Mouse (Mus musculus): ENCODE data around the gene Olfr288.

Gene Olfr288

DNA sequence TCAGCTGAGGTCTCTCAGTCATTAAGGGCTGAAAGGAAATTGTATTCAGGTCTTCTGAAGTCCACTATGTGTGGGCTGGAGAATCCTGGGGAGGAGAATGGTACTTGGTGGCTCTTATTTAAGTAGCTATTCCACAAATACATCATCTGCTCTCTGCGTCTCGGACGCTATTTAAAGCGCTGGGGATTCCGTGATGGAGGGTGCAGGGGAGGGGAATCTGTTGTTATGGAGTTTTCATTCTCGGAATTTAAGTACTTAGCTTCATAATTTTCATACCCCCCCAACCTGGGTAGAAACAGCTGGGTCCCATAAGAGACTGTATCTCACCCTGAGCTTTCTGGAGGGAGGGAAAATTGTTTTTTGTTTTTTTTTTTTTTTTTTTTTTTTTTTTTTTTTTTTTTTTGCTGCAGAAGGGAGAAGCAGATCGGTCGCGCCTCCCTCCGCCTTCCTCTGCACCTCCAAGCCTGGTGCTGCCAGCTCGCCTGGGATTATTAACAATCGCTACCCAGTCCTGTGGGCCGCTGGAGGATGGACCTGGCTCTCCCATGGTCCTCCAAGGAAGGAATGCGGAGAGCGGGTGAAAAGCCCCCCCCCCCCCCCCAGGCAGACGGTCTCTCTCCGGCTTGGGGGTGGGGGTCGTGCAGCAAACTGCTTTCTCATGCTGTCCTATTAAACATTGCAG, 28.2 kb downstream of the Olfr288 start, which contains the start of gene Ccdc184:
Gene Ccdc184, plus strand, starts transcription at position 196 of the 682 bp plus-strand sequence.
- DNase-seq (ENCODE audit: low spot score in 2 of 2) = no peak

DNA sequence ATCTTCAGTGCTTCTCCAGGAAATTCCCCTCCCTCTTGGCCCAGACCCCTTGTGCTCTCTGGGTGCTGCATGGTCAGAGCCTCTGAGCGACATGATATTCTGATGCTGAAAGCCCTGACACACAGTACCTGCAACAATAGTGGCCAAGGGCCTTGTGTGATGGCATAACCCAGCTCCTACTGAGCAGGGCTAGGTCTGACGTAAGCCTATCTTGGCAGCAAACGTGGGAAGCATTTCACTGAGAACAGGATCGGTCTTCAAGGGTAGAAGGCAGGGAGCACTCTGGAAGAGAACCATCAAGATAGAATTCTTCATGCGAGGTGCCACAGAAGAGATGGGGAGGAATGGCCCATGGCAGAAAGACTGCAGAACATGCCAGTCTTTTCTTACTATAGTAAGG, 29.8 kb downstream of the Olfr288 start, which contains the start of gene Asb8:
Gene Asb8, minus strand, starts transcription at position 101 of the 400 bp plus-strand sequence.
- DNase-seq (ENCODE audit: low spot score in 2 of 2) = no peak

DNA sequence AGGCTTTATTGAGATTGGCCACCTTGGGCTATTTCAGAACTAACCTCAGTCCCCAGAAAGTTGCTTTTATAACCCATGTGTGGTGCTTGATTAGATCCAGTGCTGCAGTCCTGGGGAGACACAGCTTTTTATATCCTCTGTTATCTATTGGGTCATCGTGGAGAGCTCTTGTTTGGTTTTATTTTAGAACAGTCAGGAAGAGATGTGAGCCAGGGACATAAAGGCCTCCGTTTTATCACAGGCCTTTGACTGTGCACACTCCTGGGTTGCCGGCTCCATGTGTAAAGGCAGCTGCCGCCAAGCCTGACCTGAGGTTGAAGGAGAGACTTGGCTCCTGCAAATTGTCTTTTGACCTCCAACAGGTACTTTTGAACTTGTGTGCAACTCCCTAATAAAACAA, 32.8 kb downstream of the Olfr288 start:
- no peak for DNase-seq (ENCODE audit: low spot score in 2 of 2)

DNA sequence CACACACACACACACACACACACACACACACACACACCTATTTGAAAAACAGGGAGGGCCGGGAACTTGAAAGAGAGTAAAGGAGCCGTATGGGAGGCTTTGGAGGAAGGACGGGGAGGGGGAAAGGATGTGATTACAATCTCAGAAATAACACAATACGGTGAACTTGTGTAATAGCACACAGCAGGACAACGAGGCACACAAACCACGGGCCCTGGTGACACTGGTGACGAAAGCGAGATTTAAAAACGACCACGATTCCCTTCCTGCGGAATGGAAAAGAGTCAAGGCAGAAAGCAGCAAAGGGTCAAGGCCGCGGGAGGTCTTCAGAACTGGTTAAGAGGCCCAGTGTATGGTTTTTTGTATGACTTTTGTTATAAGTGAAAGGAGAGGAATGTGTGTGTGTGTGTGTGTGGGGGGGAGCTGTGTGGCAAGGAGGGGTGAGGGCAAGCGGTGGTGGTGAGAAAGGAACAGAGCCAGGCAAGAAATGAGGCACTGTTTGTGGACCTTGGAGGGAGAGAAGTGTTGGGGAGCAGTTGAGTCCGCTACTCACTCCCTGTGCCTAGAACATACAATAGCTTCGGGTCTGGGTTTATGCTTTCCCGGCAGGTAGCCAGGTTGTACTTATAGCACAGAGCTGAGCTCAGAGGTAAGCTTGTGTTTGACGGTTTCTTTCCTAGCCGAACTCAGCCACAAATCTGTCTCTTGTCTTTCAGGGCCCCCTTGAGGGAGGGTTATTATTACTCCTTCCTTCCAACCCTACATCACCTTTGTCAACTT, 34.1 kb downstream of the Olfr288 start:
- no peak for DNase-seq (ENCODE audit: low spot score in 2 of 2)

DNA sequence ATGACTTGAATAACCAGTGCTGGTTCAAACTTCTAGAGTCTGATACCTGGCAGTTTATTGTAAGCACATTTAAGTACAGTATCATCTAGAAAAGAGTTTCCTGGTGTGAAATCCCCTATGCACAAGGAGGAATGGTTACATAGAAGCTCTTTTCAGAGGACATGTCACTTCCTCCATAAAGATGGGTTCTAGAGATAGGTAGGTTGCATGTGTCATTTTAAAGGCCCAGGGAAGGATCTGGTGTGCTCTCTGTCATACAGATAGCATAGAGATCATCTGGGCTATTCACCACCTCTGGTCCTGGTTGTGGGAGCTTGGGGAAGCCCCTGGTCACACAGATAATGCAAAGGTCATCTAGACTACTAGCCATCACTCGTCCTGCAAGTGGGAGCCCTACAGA, 38.1 kb downstream of the Olfr288 start:
- DNase-seq (ENCODE audit: low spot score in 2 of 2) = no peak

DNA sequence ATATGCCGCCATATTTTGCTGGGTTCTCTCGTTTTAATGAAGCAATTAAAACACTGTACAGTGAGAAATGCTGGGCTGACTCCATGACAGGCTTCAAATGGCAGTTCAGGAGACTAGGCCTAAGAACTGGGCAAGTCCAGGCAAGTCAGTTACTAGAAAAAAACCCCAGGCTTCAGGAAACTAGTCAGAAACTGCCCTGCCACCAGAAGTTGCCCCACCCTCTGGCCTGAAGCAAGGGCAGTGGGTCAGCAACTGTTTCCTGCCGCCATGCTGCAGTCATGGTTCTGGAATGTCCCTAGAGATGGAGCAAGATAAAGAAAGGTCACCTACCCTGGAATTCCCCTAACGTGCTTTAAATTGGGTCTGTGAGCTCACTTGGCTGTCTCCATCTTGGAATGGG, 39.4 kb downstream of the Olfr288 start:
- no peak for DNase-seq (ENCODE audit: low spot score in 2 of 2)

DNA sequence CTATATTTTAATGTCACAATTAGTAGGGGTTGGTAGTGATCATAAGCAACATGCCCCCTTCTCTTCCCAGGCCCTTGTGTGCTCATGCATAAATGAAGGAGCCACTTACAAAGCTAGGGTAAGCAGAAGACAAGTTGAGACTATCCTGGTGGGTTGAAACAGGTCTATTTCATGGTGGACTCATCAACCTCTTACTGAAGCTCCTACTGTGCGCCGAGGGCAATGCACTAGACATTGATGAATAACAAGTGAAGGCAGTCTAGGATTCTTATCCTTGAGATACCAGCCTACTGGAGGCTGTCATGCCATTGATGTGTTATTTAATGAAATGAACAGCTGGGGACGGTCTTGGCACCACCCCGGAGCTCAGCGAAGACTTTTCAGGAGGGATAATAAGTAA, 40.1 kb downstream of the Olfr288 start:
- no peak for DNase-seq (ENCODE audit: low spot score in 2 of 2)

DNA sequence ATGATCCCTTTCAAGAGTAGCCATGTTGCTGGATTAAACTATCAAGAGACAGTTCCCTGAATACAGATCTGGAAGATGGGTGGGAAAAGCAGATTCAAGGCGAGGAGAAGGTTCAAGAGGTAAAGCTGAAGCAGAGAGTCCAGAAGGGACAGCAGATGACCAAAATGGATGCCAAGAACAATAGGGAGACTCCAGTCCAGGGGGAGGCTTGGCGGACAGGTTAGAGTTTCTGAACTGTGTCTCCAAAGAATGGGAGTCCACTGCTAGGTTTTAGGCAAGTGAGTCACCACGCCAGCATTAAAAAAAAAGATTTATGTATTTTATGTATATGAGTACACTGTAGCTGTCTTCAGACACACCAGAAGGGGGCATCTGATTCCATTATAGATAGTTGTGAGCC, 40.7 kb downstream of the Olfr288 start:
- no peak for DNase-seq (ENCODE audit: low spot score in 2 of 2)

DNA sequence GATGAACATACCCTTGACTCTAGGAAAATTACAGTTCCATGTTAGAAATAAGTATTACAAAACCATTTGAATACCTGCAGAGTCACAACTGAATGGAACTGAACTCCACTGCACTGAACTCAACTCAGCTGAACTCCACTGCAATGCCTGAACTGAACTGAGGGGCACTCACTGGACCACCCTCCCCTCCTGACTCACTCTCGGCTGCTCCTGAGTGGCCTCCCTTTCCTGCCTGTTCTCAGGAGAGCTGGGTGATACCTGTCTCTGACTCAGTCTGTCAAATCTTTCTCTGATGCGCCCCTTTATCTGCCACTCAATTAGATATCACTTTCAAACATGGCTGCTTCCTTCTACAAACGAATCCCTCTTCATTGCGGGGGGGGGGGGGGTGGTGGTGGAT, 41.2 kb downstream of the Olfr288 start:
- DNase-seq (ENCODE audit: low spot score in 2 of 2) = no peak

DNA sequence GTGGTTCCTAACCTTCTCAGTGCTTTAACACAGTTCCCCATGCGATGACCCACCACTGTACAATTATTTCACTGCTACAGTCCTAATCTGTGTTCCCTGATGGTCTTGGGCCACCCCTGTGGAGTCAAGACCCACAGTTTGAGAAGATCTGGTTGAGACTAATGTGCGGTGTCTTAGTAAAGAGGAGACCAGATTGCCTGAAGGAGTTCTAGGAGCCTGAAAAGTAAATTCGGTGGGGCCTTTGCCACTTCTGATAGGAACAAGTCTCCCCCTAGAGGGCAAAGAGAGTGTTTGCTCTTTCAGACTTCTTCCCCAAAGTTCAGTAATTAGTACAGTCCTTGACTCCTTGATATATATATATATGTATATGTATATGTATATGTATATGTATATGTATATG, 41.7 kb downstream of the Olfr288 start:
- no peak for DNase-seq (ENCODE audit: low spot score in 2 of 2)

DNA sequence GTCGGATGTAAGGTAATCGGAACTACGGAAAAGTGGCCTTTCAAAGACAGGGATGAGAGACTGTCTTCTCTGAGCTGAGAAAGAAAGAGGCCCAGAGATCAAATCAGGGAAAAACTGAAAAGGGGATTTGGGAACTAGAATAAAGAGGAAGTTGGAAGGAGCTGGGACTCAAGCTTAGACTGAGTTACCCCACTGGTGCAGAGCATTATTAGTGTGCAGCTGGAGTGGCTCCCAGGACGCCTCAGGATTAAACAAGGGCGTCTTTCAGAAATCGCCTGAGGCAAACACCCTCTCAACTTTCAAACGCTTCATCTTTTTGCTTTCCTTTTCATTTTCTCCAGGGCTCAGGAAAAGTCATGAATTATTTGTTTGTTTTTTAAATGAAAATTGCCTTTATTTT, 42.4 kb downstream of the Olfr288 start:
- no peak for DNase-seq (ENCODE audit: low spot score in 2 of 2)

DNA sequence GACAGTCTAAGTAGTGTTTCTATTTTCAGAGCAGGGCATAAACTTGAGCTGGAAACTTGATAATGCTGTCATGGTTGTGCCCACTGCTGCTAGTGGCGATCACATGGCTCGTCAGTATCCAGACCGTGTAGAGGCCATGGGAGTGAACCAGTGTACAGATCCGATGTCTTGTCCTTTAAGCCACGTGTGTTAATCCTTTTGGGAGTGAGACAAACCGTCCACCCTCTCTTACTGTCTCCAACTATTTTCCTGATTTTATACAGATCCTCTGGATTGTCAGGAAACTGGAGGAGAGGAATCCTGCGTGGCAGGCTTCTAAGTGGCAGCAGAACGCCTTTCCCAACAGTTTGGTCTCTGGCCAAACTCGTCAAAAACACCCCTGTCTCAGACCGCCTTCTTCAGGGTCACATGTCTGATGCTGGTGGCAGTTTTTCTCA, 46.2 kb downstream of the Olfr288 start:
- no peak for DNase-seq (ENCODE audit: low spot score in 2 of 2)

DNA sequence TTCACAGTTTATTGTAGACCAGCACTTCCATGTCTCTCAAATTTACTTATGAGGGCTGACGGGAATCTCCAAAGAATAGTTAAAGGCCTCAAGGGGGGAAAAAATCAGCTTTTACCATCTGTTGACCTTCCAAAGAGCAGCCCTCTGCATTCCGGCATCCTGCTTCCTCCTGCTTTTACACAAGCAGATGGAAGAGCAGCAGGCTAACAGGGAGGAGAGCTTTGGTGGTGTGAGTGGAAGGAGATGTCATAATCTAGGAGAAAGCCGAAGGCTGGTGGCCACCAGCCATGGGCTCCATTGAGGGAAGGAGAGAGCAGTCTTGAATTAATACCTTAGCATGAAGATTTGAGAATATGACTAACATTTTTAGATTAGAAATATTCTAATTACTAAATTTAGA, 47.0 kb downstream of the Olfr288 start:
- no peak for DNase-seq (ENCODE audit: low spot score in 2 of 2)

DNA sequence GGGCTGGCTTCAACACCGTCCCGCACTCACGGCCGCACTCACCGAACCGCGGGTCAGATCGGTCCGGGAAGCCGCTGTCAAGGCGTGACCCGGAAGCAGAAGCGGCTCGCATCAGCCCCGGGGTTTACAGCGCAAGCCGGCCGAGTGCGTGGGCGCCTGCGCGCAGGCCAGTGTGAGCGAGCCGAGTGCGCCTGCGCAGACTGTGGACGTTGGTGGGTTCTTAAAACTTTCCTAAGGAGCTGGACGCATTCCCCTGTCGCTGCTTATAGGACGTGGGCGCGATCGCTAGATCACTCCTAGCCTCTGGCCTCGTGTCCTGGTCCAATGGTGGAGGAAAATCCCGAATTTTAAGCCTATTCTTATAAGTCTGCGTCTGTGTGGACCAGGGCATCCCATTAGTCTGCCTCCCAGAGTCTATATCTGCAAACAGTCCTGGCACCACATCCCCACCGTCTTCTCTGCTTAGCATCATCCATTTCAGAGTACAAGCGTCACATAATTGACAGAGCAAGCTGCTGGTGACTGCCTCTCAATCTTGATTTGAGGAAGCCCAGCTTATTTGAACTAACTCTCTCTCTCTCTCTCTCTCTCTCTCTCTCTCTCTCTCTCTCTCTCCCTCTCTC, 49.7 kb downstream of the Olfr288 start:
- peak; percentile 83 to 92 for DNase-seq (ENCODE audit: low spot score in 2 of 2)

DNA sequence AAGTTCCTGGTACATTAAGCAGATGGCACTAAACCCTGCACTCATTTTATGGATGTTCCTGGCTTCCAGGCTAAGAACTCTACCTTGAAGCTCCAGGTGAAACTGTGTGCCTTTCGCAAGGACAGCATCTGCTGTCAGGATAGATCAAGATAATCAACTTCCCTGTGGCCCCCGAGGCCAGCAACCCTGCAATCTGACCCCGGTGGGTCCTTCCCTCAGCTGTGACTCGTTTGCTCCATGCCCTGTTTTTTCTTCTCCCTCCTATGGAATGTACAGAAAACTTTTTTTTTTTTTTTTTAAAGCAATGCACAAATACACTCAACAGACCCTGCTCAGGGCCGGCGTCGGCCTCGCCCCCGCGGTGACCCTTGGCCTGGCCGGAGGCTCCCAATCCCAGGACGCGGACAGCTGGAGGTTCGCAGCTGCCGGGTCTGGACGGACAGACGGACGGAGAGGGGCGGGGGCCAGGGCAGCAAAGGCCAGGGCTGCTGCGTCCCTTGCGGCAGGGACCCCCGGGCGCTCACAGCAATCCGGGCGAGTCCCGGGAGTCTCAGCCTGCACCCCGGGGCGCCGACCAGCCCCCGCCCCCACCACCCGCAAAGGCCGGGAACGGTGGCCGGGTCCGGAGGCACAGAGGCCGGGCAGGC, 50.4 kb downstream of the Olfr288 start:
- DNase-seq (ENCODE audit: low spot score in 2 of 2) = no peak

DNA sequence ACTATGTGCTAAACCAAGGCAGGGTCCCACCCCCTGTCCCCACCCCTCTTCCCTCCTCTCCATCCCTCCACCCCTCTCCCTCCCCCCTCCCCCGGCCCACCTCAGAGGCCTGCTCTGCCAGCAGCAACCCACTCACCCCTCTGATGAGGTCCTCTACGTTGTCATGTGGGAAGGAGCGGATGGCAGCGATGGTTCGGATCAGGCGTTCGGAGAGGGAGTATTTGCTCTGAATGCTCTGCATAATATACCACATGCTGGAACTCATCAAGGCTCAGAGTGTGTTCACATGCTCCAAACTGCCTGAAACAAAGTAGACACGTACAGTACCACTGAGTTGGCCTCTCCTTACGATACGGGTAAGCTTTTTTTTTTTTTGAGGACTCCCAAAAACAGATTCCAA, 52.8 kb downstream of the Olfr288 start:
- no peak for DNase-seq (ENCODE audit: low spot score in 2 of 2)

DNA sequence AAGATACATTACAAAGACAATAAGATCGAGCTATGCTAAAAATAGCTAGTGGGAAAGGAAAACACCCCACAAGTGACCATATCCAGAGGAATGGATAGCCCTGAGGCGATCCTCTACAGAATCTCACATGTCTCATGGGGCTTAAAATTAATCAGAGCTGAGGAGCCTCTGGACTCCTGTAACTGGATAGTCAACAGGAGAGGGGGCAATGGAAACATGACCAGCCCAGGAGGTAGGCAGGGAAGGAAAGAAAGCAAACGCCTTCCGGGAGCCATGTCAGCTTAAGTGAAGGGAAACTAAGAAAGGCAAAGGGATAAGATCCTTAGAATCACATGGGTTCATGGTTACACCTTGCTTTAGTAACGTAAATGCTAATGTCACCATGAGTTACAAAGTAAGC, 54.5 kb downstream of the Olfr288 start:
- no peak for DNase-seq (ENCODE audit: low spot score in 2 of 2)

DNA sequence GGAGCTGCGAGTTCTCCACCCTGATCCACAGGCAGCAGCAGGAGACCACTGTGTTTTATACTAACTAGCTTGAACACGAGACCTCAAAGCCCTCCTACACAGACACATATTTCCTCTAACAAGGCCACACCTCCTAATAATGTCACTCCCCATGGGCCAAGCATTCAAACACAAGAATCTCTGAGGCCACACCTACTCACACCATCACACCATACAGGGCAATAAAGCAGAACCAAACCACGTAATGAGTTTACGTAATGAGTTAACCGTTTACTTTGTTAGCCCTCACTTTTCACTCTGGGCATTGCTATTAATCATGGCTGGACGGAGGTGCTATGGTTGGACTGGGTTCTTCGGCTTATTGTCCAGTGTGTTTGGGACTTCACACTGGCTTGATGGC, 55.6 kb downstream of the Olfr288 start:
- DNase-seq (ENCODE audit: low spot score in 2 of 2) = no peak

DNA sequence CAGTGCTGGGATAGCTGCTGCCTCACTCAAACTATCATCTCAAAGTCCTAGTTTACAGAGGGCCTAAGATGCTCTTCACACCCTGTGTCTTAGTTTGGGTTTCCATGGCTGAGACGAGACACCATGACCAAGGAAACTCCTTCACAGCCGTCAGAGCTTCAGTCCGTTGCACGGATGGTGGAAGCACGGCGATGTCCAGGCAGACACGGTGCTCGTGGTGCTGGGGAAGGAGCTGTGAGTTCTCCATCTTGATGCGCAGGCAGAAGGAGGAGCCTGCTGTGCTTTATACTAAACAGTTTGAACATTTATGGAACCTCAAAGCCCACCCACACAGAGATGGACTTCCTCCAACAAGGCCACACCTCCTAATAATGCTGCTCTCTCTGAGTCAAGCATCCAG, 58.5 kb downstream of the Olfr288 start:
- DNase-seq (ENCODE audit: low spot score in 2 of 2) = no peak
